Mouse (Mus musculus): Measurements from ENCODE around the gene Zfp697.

Gene Zfp697

DNA sequence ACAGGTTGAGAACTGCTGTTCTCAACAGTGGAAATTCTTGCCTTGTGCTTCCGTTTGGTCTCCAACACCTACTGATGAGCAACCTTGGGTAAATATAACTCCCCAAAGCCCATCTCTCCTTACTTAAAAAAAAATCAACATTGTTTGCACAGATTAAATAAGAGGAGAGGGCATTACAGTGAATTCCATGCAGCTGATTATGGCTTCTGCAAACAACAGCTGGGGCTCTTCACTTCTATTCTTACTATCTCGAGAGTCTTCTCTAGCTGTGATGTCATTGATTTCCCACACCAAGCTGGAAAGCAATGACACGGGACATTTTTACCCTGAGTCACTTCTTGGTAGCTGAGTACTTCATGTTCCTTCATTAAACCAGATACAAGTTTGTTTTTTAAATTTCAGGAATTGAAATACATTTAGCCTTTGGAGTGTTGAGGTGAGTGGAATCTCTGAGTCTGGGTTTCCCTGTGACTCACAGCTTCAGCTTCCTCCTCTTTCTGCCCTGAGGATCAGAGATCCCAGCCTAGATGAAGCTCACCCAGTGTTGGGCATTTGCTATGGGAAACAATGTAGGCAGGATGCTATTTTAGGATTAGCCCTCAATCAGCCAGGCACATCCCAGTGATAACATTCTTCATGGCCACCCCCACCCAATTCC, 8.1 kb upstream of the Zfp697 start:
- DNase-seq (ENCODE audit: low spot score): no peak

DNA sequence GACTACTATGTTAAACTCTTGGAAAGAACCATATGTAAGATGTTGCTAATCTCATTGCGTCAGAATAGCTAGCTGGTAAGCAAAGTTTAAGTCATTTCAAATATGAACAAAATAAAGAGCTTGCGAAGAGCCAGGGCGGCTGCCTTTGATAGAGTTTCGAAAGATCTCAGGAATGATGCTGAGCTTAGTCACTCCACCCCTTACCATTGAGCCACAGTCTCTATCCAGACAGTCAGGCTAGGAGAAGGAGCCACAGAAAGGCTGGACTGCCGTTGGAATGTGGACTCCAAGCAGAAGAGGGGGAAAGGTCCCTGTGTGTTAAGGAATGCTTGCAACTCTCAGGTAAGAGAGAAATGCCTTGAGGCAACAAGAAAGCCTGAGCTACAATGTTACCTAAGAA, 7.3 kb upstream of the Zfp697 start:
- no peak for DNase-seq (ENCODE audit: low spot score)

GRCm38 (mm10) chr3:98378267-98378666, 4.0 kb upstream of the Zfp697 start:
- peak; percentile 31 for DNase-seq (ENCODE audit: low spot score)

DNA sequence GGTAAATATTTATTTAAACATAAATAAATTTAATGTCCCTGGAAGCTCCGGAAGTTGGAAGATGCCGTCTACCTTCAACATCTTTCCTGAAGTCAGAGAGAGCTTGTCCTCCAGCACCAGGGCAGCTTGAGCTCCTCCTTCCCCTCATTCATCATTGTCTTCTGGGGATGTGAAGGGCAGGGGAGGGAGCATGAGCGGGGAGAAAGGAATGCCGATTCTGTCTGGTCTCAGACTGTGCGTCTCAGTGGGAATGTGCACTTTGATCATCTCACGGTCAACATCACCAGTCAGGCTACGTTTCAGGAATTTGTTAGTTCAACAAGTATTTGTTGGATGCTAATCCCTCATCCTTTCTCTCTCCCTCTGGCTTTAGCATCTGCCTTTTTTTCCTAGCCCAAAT, 3.0 kb upstream of the Zfp697 start:
- DNase-seq (ENCODE audit: low spot score): peak; percentile 33

DNA sequence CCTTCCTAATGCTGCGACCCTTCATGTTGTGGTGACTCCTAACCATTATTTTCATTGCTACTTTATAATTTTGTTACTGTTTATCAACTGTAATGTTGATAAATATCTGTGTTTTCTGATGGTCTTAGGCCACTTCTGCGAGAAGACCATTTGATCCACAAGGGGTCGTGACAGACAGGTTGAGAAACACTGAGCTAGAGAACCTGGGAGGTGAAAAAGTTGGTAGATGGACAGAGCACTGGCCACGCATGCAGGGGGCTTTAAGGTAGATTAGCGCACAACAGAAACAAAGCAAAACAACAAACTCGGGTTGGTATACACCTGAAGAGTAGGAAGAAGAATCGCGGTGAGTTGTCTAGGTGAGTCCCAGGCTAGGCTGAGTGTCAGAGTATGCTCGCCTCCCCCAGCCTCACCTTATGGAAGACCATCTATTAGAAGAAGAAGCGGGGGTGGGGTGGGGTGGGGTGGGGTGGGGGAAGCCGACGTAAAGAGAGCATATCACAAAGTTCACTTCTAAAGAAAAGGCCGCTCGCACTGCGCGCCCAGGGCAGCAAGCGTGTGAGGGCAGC, 500 bp upstream of the Zfp697 start:
- no peak for DNase-seq (ENCODE audit: low spot score)

DNA sequence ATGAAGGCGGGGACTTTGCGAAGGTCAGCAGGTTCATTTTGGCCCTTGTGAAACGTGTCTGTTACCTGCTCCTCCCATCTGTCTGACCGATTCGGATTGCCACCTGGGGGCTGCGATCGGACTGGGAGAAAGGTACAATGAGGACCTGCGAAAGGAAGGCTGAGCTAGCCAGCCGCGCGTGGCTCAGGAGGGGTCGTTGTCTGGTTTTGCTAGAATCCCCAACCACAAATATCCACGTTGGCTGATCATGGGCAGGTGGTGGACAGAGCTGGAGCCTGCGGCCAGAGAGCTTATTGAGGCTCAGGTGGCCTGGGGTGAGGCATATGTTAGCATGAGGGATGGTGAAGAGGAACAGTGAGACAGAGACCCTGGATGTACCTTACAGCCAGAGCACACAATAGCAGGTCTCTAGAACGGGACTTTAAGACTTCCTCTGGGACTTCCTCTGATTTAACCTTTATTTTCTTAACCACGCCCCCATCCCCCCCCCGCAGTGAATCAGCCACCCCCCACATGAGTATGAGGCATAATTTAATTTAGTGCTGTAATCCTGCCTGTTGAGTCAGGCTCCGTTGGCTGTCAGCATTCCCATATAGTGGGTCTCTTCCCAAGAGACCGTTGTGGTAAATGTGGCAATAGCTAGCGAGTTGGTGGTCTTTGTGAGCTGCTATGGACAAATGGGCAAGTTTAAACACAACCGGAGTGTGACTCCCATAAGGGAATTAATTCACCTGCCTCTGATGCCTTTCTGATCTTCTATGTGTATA, 946 bp downstream of the Zfp697 start:
- no peak for DNase-seq (ENCODE audit: low spot score)

DNA sequence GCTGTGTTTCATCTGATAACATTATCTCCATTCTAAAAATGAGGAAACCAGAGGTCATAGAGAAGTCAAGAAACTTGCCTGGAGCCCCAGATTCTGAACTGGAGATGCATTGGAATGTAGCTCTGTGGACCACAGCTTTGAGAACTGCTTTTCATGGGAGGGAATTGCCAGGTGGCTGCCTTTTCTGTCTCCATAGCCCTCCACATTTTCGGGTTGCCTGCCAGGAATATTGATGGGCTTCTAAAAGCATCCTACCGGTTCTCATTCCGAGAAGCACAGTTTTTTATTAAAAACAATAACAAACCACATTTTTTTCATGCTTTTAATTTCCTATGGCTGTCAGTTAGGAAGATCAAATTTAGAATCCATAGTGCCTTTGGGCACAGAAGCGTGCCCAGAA, 4.8 kb downstream of the Zfp697 start:
- peak; percentile 23 for DNase-seq (ENCODE audit: low spot score)

DNA sequence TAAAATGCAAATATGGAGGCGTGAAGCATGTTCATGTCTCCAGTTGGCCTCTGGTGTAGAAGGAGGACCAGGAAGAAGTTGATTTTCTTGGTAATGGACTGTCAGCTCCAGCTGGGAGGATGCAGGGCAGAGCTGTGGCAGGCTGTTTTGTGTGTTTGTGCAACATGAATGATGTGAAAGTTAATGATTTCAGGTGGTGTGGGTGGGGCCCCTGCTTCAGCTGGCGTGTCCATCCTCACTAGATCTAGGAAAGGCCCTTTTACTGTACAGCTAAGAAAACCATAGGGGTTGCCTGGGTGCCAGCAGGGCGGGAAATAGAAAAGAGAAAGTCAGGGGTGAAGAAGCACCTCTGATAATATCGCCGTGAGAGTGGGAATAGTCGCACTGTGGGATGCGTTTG, 5.5 kb downstream of the Zfp697 start:
- DNase-seq (ENCODE audit: low spot score): peak; percentile 34

DNA sequence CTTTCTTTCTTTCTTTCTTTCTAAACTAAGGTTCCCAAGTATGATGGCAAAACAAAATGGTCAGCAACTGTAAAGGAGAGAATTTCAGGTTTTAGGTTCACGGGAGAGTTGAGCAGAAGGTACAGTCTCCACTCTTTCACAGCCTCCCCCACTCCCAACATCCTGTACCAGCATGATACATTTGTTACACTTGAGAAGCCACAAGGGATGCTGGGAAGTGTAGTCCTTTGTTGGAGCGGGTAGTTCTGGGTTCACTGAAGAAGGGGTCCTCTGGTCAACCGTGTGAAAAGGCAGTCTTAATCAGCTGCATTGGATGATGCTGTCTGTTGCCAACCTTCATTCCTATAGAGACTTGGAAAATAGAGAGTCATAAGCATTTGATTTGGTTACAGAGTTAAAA, 7.0 kb downstream of the Zfp697 start:
- DNase-seq (ENCODE audit: low spot score): no peak

- peak; percentile 22 for DNase-seq (ENCODE audit: low spot score)
Measured at GRCm38 (mm10) chr3:98404268-98404895, 22.1 kb downstream of the Zfp697 start.

GRCm38 (mm10) chr3:98405877-98406276, 23.6 kb downstream of the Zfp697 start:
- peak; percentile 2 for DNase-seq (ENCODE audit: low spot score)

- DNase-seq (ENCODE audit: low spot score): peak; percentile 21
Measured at GRCm38 (mm10) chr3:98406569-98407144, 24.4 kb downstream of the Zfp697 start.

DNA sequence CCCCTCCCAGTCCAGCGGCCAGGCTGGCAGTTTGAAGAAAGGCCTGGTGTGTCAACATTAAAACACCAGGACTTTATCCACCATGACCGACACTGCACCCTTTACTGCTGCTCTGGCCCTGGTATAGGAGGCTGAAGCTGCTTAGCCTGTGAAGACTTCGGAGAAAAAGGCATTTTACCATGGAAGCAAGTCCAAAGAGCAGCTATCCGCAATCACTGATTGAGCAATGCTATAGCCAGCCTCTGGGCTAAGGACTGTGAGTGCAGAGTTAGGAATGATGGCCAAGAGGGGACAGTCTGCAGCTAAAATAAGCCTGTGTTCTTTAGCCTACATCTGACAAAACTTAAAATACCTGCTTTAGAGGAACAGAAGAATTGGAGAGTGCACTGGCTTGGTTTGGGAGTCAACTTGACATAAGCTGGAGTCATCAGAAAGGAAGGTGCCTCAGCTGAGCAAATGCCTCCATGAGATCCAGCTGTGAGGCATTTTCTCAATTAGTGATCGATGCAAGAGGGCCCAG, 25.1 kb downstream of the Zfp697 start:
- DNase-seq (ENCODE audit: low spot score): peak; percentile 22

- peak; percentile 6 for DNase-seq (ENCODE audit: low spot score)
Measured at GRCm38 (mm10) chr3:98410619-98411580, 28.6 kb downstream of the Zfp697 start.

DNA sequence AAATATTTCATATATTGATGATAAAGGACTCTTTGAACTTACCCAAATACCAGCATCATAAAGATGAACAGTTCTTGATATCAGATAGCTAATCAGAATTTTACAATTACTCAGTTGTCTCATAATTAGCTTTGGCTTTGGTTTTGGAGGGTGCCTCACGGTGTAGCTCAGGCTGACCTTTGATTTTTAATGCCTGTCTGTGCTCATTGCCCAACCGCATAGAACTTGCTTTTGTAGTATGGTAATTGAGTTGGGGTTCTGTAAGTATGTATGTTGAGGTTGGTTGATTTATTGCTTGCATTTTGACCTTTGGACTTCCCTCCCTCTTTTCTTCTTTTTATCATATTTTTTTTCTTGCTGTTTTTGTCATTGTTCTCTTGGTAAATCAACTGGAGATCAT, 31.5 kb downstream of the Zfp697 start:
- no peak for DNase-seq (ENCODE audit: low spot score)

DNA sequence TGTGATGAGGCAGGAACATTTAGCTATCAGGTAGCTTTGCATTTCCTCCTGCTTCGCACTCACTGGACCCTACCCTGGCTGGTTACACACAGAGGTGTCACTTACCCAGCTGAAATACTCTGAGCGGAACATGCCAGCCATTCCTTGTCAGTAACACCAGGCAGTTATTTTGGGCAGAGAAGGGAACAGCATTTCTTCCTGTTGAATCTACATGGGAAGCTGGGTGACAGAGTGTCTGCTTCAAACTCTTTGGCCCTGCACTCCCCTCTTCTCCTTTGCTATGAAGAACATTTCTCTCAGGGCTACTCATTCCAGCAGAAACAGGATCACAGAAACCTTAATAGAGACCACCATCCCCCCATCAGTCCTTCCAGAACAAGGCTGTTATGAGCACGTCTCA, 32.0 kb downstream of the Zfp697 start:
- no peak for DNase-seq (ENCODE audit: low spot score)

DNA sequence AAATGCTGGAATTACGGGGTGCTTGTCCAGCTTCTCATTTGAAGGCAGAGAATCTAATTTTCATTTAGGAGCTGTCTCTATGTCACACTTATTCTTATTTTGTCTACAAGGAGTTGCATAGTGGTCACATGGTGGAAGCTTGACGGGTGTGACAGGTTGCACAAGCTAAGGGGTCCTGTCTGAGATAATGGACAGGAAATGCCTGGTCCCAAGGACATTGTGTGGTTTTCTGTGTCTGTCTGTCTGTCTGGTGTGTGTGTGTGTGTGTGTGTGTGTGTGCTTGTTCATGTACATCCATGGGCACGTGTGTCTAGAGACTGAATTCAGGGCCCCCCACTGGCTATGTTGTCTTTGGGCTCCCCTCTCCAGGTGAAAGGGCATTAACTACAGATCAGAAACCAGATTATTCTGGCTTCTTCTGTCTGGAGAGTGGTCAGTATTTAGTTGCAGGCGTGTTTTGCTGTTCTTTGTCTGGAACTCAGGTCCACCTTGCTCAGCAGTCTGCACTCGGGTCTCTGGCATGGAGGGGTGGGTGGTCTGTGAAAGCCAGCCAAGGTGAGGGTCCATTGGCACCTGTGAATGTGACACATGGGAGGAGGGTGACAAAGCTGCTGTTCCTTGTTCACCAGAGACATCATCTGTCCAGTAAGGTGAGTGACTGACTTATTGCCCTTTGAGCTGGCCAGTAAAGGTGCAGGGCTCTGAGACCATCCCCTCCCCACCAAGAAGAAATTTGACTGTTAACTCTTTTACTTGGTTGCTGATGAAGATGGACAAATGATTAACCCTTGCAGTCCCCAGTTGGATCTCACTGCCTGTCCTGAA, 34.4 kb downstream of the Zfp697 start:
- DNase-seq (ENCODE audit: low spot score): no peak

- DNase-seq (ENCODE audit: low spot score): peak; percentile 89
Measured at GRCm38 (mm10) chr3:98417328-98417727, 35.1 kb downstream of the Zfp697 start.

GRCm38 (mm10) chr3:98418991-98419785, 36.9 kb downstream of the Zfp697 start:
- no peak for DNase-seq (ENCODE audit: low spot score)

- DNase-seq (ENCODE audit: low spot score): no peak
Measured at GRCm38 (mm10) chr3:98419786-98420070, 37.5 kb downstream of the Zfp697 start.
